Mouse (Mus musculus) heart, postnatal 10 days (tissue): Measurements from ENCODE around the gene Frs3. TPM values are rescaled to one million over a fixed set of nuclear protein-coding genes. Genes with fewer than 3 reads are reported as not detected.
"Not testable (repeated sequence)": the region's sequence is repeated elsewhere in the genome, so short reads cannot be mapped to it uniquely, and the experiment has no call there.

Experiments used
- DNase-seq, 2 experiments: peaks; one replicate each; pipeline ENCODE4 v3.0.0; 2021
- intact Hi-C: fragments of 180-260 bp; cut with DNase I; formaldehyde crosslinking; loops from one replicate; pipeline ENCODE4 v1.15.1; 2025
- total RNA-seq, 2 experiments: library from RNA; stranded (reverse); gene quantifications; 2 replicates each; pipeline ENCODE4 v1.2.3; 2021

Frs3 gene
- total RNA-seq: 1 to 10 TPM; 4.0 to 5.1 TPM

GRCm38 (mm10) chr17:47688608-47689575 lies at the start of gene Frs3:
TSS of gene Frs3 (plus strand) at chr17:47689030.
- intact Hi-C loops: loop anchor here (5.0 kb wide), 1 partner anchor 177 kb away; no protein-coding TSS in a partner anchor
- DNase-seq: peak; percentile 77 to 79

DNA sequence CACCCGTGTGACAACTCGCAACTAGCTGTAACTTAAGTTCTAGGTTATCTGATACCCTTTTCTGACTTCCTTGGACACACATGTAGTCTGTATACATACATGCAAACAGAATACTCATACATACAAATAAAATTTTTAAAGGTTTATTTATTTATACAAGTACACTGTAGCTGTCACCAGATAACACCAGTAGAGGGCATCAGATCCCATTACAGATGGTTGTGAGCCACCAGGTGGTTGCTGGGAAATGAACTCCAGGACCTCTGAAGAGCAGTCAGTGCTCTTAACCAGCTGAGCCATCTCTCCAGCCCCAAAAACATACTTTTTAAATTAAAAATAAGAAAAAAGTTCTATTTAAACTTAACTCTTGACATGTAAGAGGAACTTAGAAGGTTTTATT lies 45.8 kb upstream of the Frs3 start:
- DNase-seq: no peak
- intact Hi-C loops: no loop called here

GRCm38 (mm10) chr17:47646683-47647082 lies 42.1 kb upstream of the Frs3 start:
- intact Hi-C loops: no loop called here
- peak; percentile 44 to 71 for DNase-seq

DNA sequence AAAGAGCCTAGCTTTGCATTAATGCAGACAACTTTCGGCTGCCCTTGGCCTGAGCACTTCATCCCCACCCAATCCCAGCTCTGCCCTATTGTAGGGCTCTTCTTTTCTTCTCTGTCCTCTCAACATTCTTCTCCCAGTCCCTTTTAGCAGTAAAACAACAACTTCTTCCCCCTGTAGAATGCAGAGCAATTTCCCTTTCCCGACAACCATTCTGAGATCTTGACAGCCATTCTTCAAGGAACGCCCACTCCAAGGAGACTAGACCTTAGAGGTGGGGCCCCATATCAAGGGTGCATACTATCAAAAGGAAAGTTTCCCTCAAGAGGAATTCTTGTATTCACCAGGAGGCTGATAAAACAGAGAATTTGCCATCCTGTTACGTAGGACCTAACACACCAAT lies 39.9 kb upstream of the Frs3 start:
- no peak for DNase-seq
- intact Hi-C loops: no loop called here

GRCm38 (mm10) chr17:47651953-47652352 lies 36.9 kb upstream of the Frs3 start:
- no peak for DNase-seq
- intact Hi-C loops: no loop called here

DNA sequence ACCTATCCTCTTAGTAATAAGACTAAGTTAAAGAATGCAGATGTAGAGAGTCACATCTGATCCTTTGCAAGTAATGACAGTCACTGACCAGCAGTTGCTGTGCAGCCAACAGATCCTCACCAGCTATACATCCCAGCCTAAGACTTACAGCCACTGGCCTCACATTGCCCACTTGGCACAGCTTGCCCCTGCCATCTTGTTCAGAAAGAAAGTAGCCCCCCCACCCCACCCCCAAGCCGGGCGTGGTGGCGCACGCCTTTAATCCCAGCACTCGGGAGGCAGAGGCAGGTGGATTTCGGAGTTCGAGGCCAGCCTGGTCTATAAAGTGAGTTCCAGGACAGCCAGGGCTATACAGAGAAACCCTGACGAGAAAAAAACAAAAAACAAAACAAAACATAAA lies 34.5 kb upstream of the Frs3 start:
- intact Hi-C loops, DNase-seq: not testable (repeated sequence)

DNA sequence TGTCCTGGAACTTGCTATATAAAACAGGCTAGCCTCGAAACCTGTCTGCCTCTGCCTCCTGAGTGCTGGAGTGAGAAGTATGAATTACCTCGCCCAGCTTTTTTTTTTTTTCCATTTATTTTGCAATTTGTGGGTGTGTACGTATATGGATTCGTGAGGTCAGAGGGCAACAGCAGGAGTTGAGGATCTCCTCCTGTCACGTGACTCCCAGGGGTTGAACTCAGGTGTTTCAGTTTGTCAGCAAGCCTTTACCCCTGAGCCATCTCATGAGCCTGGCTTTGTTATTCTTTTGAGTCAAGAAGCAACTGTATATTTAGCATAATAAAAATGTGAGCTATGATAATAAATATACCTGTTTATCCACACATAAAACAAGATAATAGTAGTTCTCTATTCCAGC lies 33.1 kb upstream of the Frs3 start:
- no peak for DNase-seq
- intact Hi-C loops: no loop called here

DNA sequence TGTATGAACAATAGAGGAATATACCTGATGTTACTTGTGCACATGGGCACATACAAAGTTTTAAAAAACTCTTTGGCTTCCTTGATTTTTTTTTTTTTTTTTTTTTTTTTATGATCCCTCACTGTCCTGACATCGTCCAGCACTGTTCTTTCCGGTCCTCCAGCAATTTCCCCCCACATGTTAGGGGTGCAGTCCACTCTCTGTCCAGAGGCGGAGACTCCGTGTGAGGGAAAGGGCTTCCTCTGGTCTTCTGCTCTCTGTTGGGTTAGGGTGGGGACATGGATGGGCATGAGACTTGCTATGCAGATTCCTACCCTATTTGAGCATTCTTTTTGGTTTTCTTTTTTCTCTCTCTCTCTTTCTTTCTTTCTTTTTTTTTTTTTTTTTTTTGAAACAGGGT lies 30.9 kb upstream of the Frs3 start:
- intact Hi-C loops: no loop called here
- no peak for DNase-seq

- no peak for DNase-seq
- intact Hi-C loops: no loop called here
Observed at GRCm38 (mm10) chr17:47658741-47659243, 30.0 kb upstream of the Frs3 start.

GRCm38 (mm10) chr17:47663009-47663713 lies 25.7 kb upstream of the Frs3 start:
- no peak for DNase-seq
- intact Hi-C loops: no loop called here

DNA sequence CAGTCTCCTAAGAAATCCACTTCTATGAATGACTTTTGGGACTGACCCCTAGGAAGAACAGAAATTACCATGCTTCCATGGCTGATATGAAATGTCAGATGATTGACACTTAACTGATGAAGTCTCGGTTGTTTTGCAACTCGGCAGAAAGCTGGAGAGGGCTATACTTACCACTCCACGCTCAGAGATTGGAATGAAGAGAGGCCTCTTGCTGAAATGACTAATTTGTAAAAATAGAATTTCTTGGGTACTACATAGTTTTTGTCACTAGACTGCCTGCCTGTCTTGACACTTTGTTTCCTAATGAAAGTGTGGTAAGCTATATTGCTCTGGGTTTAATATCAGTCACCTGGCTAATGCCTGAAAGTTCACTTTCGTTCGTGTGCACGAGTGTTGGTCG lies 24.4 kb upstream of the Frs3 start:
- no peak for DNase-seq
- intact Hi-C loops: no loop called here

GRCm38 (mm10) chr17:47669166-47669565 lies 19.7 kb upstream of the Frs3 start:
- intact Hi-C loops: no loop called here
- DNase-seq: no peak

GRCm38 (mm10) chr17:47671988-47672310 lies 16.9 kb upstream of the Frs3 start:
- intact Hi-C loops: loop anchor here (10.0 kb wide), 1 partner anchor 267 kb away; the partner anchor contains the start of gene Guca1a
- no peak for DNase-seq

GRCm38 (mm10) chr17:47672311-47673111 lies 16.3 kb upstream of the Frs3 start:
- intact Hi-C loops: loop anchor here (10.0 kb wide), 1 partner anchor 268 kb away; the partner anchor contains the start of gene Guca1a
- peak; percentile 71 to 75 for DNase-seq

DNA sequence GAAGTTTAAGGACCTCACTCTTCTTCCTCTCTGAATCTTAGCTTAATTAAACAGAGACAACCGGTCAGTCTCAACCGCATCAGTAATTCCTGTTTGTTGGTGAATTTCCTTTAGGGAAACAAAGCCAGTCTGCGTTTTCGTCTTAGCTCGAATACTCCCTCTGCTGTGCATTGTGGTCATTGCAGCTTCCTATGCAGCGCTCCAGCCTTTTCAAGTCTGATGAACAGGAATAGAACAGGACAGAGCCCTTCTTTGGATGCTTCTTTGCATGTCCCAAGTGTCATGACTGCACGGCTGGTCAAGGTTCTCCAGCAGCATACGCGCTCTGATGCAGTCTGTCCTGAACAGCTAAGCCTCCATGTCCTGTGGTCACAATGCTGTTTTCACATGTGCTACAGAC lies 12.2 kb upstream of the Frs3 start:
- intact Hi-C loops: loop anchor here (5.0 to 10.0 kb wide), 3 partner anchors 44 to 272 kb away; partner anchors contain the start of genes Bysl, Gm20517, Guca1a and Med20
- peak; percentile 75 to 86 for DNase-seq

- no peak for DNase-seq
- intact Hi-C loops: loop anchor here (5.0 to 10.0 kb wide), 3 partner anchors 46 to 273 kb away; partner anchors contain the start of genes Bysl, Gm20517, Guca1a and Med20
Observed at GRCm38 (mm10) chr17:47678238-47678637, 10.6 kb upstream of the Frs3 start.

DNA sequence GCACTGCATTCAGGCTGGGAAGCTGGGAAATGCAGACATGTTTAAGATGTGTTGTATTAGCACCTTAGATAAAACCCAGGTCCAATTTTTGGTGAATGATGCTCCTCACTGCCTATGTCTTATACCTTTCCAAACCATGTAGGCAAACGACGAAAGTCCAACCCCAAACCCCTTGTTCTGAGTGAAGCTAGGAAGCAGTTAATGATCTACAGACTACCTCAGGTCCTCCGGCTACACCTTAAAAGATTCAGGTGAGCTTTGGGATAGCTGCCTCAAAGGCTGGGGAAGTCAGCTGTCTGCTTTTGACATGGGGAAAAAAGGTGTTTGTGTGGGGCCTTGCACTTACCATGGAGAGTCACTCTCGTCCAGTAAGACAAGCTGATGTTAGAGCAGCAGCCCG lies 10.1 kb upstream of the Frs3 start:
- intact Hi-C loops: loop anchor here (5.0 to 10.0 kb wide), 3 partner anchors 46 to 274 kb away; partner anchors contain the start of genes Bysl, Gm20517, Guca1a and Med20
- no peak for DNase-seq

GRCm38 (mm10) chr17:47682836-47683235 lies 6.0 kb upstream of the Frs3 start:
- DNase-seq: no peak
- intact Hi-C loops: no loop called here

DNA sequence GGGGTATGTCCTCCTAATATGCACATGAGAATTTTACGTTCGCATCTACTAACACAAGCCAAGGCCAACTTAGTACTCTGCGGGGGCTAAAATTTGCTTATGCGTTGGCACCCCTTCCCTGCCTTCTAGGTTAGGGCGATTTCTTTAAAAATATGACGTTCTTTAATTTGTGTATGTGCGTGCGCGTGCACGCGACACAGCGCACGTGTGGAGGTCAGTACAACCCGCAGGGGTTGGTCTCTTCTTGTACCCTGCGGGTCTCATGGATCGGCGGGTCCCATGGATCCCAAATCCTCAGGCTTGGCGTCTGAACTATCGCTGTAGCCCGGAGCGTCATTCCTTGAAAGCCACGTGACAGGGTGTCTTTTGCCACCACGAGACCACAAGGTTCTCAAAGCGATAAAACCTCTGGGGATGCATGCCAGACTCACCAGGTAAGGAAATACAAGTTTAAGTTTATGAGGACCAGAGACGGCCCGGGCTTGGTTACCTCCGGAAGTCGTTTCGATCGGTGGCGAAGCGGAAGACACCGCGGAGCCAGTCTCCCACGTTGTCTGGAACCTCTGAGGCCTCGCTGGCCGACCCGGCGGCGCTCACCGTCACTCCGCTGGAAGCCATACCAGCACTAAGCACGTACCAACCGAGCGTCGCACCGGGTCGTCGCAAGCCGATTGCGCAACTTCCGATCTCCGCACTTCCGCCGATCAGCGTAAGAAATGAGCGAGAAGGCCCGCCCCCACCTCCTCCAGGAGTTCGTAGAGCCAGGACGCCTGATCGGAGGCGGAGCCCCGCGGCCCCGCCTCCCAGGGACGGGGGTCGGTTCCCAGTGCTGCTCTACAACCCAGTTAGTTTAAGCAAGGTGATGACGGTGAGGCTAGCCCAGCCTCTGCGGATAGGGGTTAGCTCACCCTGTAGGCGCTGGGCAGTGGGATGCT lies 1.2 kb upstream of the Frs3 start:
- intact Hi-C loops: loop anchor here (5.0 kb wide), 1 partner anchor 175 kb away; no protein-coding TSS in a partner anchor
- peak; percentile 95 to 97 for DNase-seq
